Mouse (Mus musculus) liver, embryonic 14.5 days (tissue): ENCODE results near the gene Eef1akmt1.

ENCODE experiments used
- CTCF ChIP-seq: IDR thresholded peaks from 2 replicates; pipeline ENCODE4 v1.5.1; 2016; ENCODE audit warnings: antibody characterized with exemption, low read depth, control low read depth
- EP300 ChIP-seq: IDR thresholded peaks from 2 replicates; pipeline ENCODE4 v1.6.1; 2016; ENCODE audit warnings: antibody characterized with exemption, low read depth

DNA sequence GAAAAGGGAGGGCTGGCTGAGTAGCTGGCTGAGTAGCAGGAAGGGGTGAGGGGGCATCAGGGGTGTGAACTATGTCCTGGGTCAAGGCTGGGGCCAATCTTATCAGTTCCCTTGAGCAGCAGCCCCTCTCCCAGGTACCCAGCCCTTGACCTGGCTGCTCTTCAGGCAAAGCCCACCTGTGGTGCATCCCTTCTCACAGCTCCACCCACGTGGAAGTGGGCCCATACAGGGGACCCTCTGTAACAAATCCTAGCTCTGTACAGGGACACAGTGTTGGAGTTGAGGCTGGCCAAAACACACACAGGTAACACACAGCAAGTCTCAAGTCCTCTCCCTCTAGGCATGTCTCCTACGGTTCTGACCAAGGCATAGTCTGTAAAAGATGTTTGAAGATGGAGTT, 43.8 kb downstream of the Eef1akmt1 start:
- TF ChIP-seq CTCF, result no peak
- TF ChIP-seq EP300, result no peak
